Mouse (Mus musculus): ENCODE measurements around the gene Aldob. TPM values are rescaled to one million over a fixed set of nuclear protein-coding genes. Genes with fewer than 3 reads are reported as not detected.
"Not testable (repeated sequence)": the region's sequence is repeated elsewhere in the genome, so short reads cannot be mapped to it uniquely, and the experiment has no call there.

Aldob gene
- polyA plus RNA-seq, 1 experiment from 2014 or later, result not detected

GRCm38 (mm10) chr4:49519476-49519875 lies 29.9 kb downstream of the Aldob start:
- no peaks in the 10 kb centered on the region for H3K9me3 ChIP-seq
- DNase-seq (ENCODE audit: low spot score), result no peak
- H3K36me3 ChIP-seq, result peaks cover 41% of the 10 kb centered on the region
- 74% methylated on average over 5 of the region's 5 CpGs for WGBS
- H3K4me3 ChIP-seq, result peak overlapping the region; percentile 74
- H3K27ac ChIP-seq, result no peak overlapping the region
- H3K27me3 ChIP-seq (ENCODE audit: insufficient read depth, poor library complexity, severe bottlenecking), result no peaks in the 10 kb centered on the region
- H3K4me1 ChIP-seq (replicated peaks), result peaks cover 28% of the 10 kb centered on the region

- no peak for DNase-seq (ENCODE audit: low spot score)
- no peaks in the 10 kb centered on the region for H3K27me3 ChIP-seq (ENCODE audit: insufficient read depth, poor library complexity, severe bottlenecking)
- H3K36me3 ChIP-seq, result peaks cover 53% of the 10 kb centered on the region
- 96% methylated on average over 6 of the region's 6 CpGs for WGBS
- no peaks in the 10 kb centered on the region for H3K9me3 ChIP-seq
- H3K27ac ChIP-seq, result no peak overlapping the region
- no peak overlapping the region for H3K4me3 ChIP-seq
- H3K4me1 ChIP-seq (replicated peaks), result peaks cover 9% of the 10 kb centered on the region
Observed at GRCm38 (mm10) chr4:49514441-49514840, 34.9 kb downstream of the Aldob start.

- Histone ChIP-seq H3K9me3 (no peaks in the 10 kb centered on the region), H3K27me3 (ENCODE audit: insufficient read depth, poor library complexity, severe bottlenecking) (no peaks in the 10 kb centered on the region), H3K4me1 (replicated peaks) (no peaks in the 10 kb centered on the region), H3K36me3 (peaks cover 44% of the 10 kb centered on the region), H3K4me3 (no peak overlapping the region), H3K27ac (no peak overlapping the region)
- 80% methylated on average over 4 of the region's 4 CpGs for WGBS
- DNase-seq (ENCODE audit: low spot score), result no peak
Observed at GRCm38 (mm10) chr4:49512636-49513035, 36.7 kb downstream of the Aldob start.

GRCm38 (mm10) chr4:49510236-49510835 lies 39.0 kb downstream of the Aldob start:
- not testable (repeated sequence) for H3K9me3 ChIP-seq; DNase-seq (ENCODE audit: low spot score); H3K27ac ChIP-seq; H3K4me1 ChIP-seq (replicated peaks); H3K4me3 ChIP-seq; H3K27me3 ChIP-seq (ENCODE audit: insufficient read depth, poor library complexity, severe bottlenecking)
- H3K36me3 ChIP-seq, result peaks cover 36% of the 10 kb centered on the region
- 92% methylated on average over 1 of the region's 1 CpGs for WGBS

DNA sequence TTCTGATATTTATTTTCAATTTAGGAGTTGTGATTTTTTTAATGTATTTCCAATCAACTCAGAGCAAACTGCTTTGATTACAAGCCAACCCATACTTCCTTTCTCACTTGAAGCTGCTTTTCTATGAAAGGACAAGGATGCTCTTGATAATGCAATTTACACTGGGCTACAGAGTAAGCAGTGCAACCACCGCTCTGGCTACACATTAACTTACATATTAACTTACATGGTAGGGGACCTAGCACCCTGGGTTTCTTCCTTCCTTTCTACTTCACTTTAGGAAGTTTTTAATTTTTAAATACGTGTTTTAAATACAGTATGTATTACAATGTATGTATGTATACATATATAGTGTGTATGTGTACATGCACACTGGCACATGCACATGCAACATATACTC lies 40.2 kb downstream of the Aldob start:
- Histone ChIP-seq H3K27ac (no peak overlapping the region), H3K4me1 (replicated peaks) (no peaks in the 10 kb centered on the region), H3K27me3 (ENCODE audit: insufficient read depth, poor library complexity, severe bottlenecking) (no peaks in the 10 kb centered on the region), H3K4me3 (no peak overlapping the region), H3K9me3 (no peaks in the 10 kb centered on the region), H3K36me3 (peaks cover 28% of the 10 kb centered on the region)
- no peak for DNase-seq (ENCODE audit: low spot score)
- WGBS, result 92% methylated on average over 2 of the region's 2 CpGs

DNA sequence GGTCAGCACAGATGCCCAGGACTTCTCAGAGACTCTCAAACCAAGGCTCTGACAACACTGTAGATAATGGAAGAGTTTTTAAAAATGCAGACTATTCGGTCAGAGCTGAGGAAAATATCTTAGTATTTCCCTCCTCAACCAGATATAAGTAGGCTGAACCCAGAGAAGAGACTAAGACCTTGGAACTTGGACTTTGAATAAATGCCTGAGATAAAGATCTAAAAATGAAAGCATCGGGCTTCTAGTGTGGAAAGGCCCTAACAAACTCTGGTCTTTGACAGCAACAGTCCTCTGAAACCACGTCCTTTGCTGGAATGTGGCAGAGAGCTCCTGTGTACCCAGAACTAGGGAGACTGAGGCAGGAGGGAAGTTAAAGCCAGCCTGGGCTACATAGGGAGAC lies 43.0 kb downstream of the Aldob start, which contains the start of gene Baat:
Gene Baat, minus strand, starts transcription at position 172 of the 400 bp plus-strand sequence.
- no peak within 1 kb of the TSS for H3K27ac ChIP-seq

DNA sequence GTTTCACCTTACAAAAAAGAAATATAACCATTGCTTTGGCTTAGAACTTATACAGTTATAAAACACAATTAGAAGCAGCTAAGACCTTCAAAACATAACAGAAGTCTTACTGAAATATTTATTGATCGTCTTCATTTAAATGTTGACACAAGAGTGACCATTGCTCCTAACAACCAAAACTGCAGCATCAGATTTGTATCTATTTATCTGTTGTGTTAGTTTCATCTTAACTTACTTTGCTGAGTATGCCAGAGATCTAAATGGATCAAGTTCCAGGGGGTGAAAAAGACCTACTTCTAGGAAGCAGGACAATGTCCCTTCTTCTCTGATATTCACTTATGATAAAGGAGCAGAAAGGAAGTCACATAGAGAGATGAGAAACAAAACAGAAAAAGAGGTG lies 45.8 kb downstream of the Aldob start:
- H3K27me3 ChIP-seq (ENCODE audit: insufficient read depth, poor library complexity, severe bottlenecking), result no peaks in the 10 kb centered on the region
- 90% methylated on average over 1 of the region's 1 CpGs for WGBS
- H3K9me3 ChIP-seq, result no peaks in the 10 kb centered on the region
- DNase-seq (ENCODE audit: low spot score), result no peak
- no peaks in the 10 kb centered on the region for H3K36me3 ChIP-seq
- no peak overlapping the region for H3K27ac ChIP-seq
- H3K4me1 ChIP-seq (replicated peaks), result no peaks in the 10 kb centered on the region
- H3K4me3 ChIP-seq, result no peak overlapping the region

More for the DNA sequence above, 43.0 kb downstream of the Aldob start, which contains the start of gene Baat:
- Histone ChIP-seq H3K4me3 (no peak within 1 kb of the TSS), H3K27me3 (ENCODE audit: insufficient read depth, poor library complexity, severe bottlenecking) (no peaks in the 10 kb centered on the region), H3K36me3 (0 out of 2 replicates have a peak, but pooled peaks cover under 1% of the 10 kb centered on the region), H3K9me3 (no peaks in the 10 kb centered on the region), H3K4me1 (replicated peaks) (no peaks in the 10 kb centered on the region)
- 80% methylated on average over 3 of the region's 3 CpGs for WGBS
- DNase-seq (ENCODE audit: low spot score), result no peak

Other genes with a start within 250 kb of the Aldob start
- gene Acnat2, start 141.4 kb downstream of the Aldob start, polyA plus RNA-seq (2016; fragmentation: Nextera tagmentation; extraction: Ambion mirVana), result not detected in 2 replicates
- gene Acnat1, start 75.6 kb downstream of the Aldob start, polyA plus RNA-seq (2016; fragmentation: Nextera tagmentation; extraction: Ambion mirVana), result not detected in 2 replicates
- gene Baat, start 43.0 kb downstream of the Aldob start, polyA plus RNA-seq (2016; fragmentation: Nextera tagmentation; extraction: Ambion mirVana), result 0.30 and 0.33 TPM in 2 replicates
- gene Mrpl50, start 28.5 kb downstream of the Aldob start, polyA plus RNA-seq (2016; fragmentation: Nextera tagmentation; extraction: Ambion mirVana), result 74.8 and 77.1 TPM in 2 replicates
- gene Zfp189, start 28.4 kb downstream of the Aldob start, polyA plus RNA-seq (2016; fragmentation: Nextera tagmentation; extraction: Ambion mirVana), result 10.4 and 10.8 TPM in 2 replicates
- gene Tmem246, start 48.3 kb upstream of the Aldob start, polyA plus RNA-seq (2016; fragmentation: Nextera tagmentation; extraction: Ambion mirVana), result 14.2 and 21.4 TPM in 2 replicates
- 41.1 and 50.7 TPM in 2 replicates for gene Rnf20, start 82.5 kb upstream of the Aldob start, polyA plus RNA-seq (2016; fragmentation: Nextera tagmentation; extraction: Ambion mirVana)
- gene Ppp3r2, start 132.5 kb upstream of the Aldob start, polyA plus RNA-seq (2016; fragmentation: Nextera tagmentation; extraction: Ambion mirVana), result 0.05 and 0.14 TPM in 2 replicates